Mouse (Mus musculus) 3134 (cell line): ENCODE data around the gene 4930503B20Rik.

ENCODE experiments used
- DNase-seq: peaks from one replicate; pipeline ENCODE4 v3.0.0-alpha.2; 2011; ENCODE audit warnings: low spot score; ENCODE audit not compliant: insufficient read length; ENCODE audit errors: extremely low read depth

Gene 4930503B20Rik

GRCm38 (mm10) chr3:146653692-146654091, 2.6 kb upstream of the 4930503B20Rik start:
- no peak for DNase-seq

- DNase-seq: no peak
Measured at GRCm38 (mm10) chr3:146652431-146652830, 1.3 kb upstream of the 4930503B20Rik start.

- DNase-seq: no peak
Measured at GRCm38 (mm10) chr3:146650716-146651115, 401 bp downstream of the 4930503B20Rik start.

- no peak for DNase-seq
Measured at GRCm38 (mm10) chr3:146649311-146649894, 1.7 kb downstream of the 4930503B20Rik start.

- no peak for DNase-seq
Measured at GRCm38 (mm10) chr3:146641818-146642427, 9.2 kb downstream of the 4930503B20Rik start.

- DNase-seq: no peak
Measured at GRCm38 (mm10) chr3:146632506-146632905, 18.6 kb downstream of the 4930503B20Rik start.

GRCm38 (mm10) chr3:146628227-146628982, 22.7 kb downstream of the 4930503B20Rik start:
- DNase-seq: no peak

GRCm38 (mm10) chr3:146625766-146626165, 25.4 kb downstream of the 4930503B20Rik start:
- no peak for DNase-seq

- DNase-seq: no peak
Measured at GRCm38 (mm10) chr3:146621966-146622365, 29.2 kb downstream of the 4930503B20Rik start.

- DNase-seq: peak; percentile 15
Measured at GRCm38 (mm10) chr3:146620555-146621249, 30.4 kb downstream of the 4930503B20Rik start.

GRCm38 (mm10) chr3:146620101-146620500, 31.0 kb downstream of the 4930503B20Rik start:
- no peak for DNase-seq

- no peak for DNase-seq
Measured at GRCm38 (mm10) chr3:146618357-146618756, 32.8 kb downstream of the 4930503B20Rik start.

GRCm38 (mm10) chr3:146617946-146618345, 33.2 kb downstream of the 4930503B20Rik start:
- DNase-seq: no peak

- no peak for DNase-seq
Measured at GRCm38 (mm10) chr3:146616533-146617283, 34.4 kb downstream of the 4930503B20Rik start.

- no peak for DNase-seq
Measured at GRCm38 (mm10) chr3:146615496-146615895, 35.6 kb downstream of the 4930503B20Rik start, which contains the start of gene Dnase2b. Dnase2b (minus strand) TSS chr3:146615596.

GRCm38 (mm10) chr3:146611821-146612220, 39.3 kb downstream of the 4930503B20Rik start:
- DNase-seq: no peak

- no peak for DNase-seq
Measured at GRCm38 (mm10) chr3:146611261-146611660, 39.9 kb downstream of the 4930503B20Rik start.

- DNase-seq: no peak
Measured at GRCm38 (mm10) chr3:146610322-146610721, 40.8 kb downstream of the 4930503B20Rik start.

- DNase-seq: peak; percentile 25
Measured at GRCm38 (mm10) chr3:146607368-146607767, 43.7 kb downstream of the 4930503B20Rik start.

- no peak for DNase-seq
Measured at GRCm38 (mm10) chr3:146604647-146605046, 46.5 kb downstream of the 4930503B20Rik start.
